Mouse (Mus musculus) G1E (cell line): ENCODE results near the gene Stk36. TPM values are rescaled to one million over a fixed set of nuclear protein-coding genes. Genes with fewer than 3 reads are reported as not detected.

Source experiments
- ATAC-seq: 2 replicates; pipeline ENCODE4 v1.8.0; 2016; ENCODE audit warnings: mild to moderate bottlenecking; ENCODE audit not compliant: insufficient number of reproducible peaks, poor library complexity, low FRiP score, severe bottlenecking; ENCODE audit errors: extremely low read depth
- DNase-seq: peaks from one replicate; pipeline ENCODE4 v3.0.0; 2012; ENCODE audit warnings: low spot score
- H3K27me3 ChIP-seq: 2 replicates; pipeline ENCODE4 v1.6.1; 2012; ENCODE audit warnings: mild to moderate bottlenecking, low read length, inconsistent platforms; ENCODE audit not compliant: insufficient read depth
- H3K36me3 ChIP-seq: replicated peaks from 2 replicates; pipeline ENCODE3; 2012; ENCODE audit warnings: mild to moderate bottlenecking, inconsistent platforms
- H3K4me1 ChIP-seq: 2 replicates; pipeline ENCODE4 v1.6.1; 2012; ENCODE audit warnings: low read depth, low read length, inconsistent platforms, mixed read lengths; ENCODE audit not compliant: insufficient read depth
- H3K4me3 ChIP-seq: 2 replicates; pipeline ENCODE4 v1.5.1; 2012; ENCODE audit warnings: low read depth, mild to moderate bottlenecking, inconsistent platforms, low read length, moderate library complexity, mixed read lengths
- H3K9me3 ChIP-seq: replicated peaks from 2 replicates; pipeline ENCODE4 v1.6.1; 2012; ENCODE audit warnings: inconsistent platforms
- CTCF ChIP-seq: IDR thresholded peaks from 2 replicates; pipeline ENCODE4 v1.5.1; 2012; ENCODE audit warnings: low read depth, low read length, inconsistent platforms, mixed read lengths
- GATA1 ChIP-seq: IDR thresholded peaks from 2 replicates; pipeline ENCODE4 v1.6.1; 2012; ENCODE audit warnings: borderline replicate concordance, low read length, inconsistent platforms, mixed read lengths
- GATA2 ChIP-seq: IDR thresholded peaks from 2 replicates; pipeline ENCODE4 v1.6.1; 2012; ENCODE audit warnings: low read depth, low read length, inconsistent platforms, borderline replicate concordance
- POLR2AphosphoS5 ChIP-seq: IDR thresholded peaks from 2 replicates; pipeline ENCODE4 v1.6.1; 2012; ENCODE audit warnings: low read depth, low read length, inconsistent platforms; ENCODE audit not compliant: insufficient replicate concordance
- TAL1 ChIP-seq: conservative IDR thresholded peaks from 2 replicates; pipeline ENCODE4 v1.6.1; 2012; ENCODE audit warnings: low read depth, low read length, inconsistent platforms, mixed read lengths
- polyA plus RNA-seq: library from polyadenylated mRNA; stranded (reverse); fragments of >175 nt; gene quantifications from 2 replicates; pipeline ENCODE4 v1.2.3, GENCODE M21; 2012
- total RNA-seq, 2 experiments: library from RNA; stranded (forward) in 1 of 2; stranded (reverse) in 1 of 2; fragments of 200-1000 nt in 1 of 2; fragments of >200 nt in 1 of 2; fragmentation: Nextera tagmentation in 1 of 2; gene quantifications; 2 replicates each; pipeline ENCODE4 v1.2.3; 2014 to 2017

The Stk36 gene
- total and polyA plus RNA-seq, 3 experiments = 0.88 to 5.6 (median 1.6) TPM

DNA sequence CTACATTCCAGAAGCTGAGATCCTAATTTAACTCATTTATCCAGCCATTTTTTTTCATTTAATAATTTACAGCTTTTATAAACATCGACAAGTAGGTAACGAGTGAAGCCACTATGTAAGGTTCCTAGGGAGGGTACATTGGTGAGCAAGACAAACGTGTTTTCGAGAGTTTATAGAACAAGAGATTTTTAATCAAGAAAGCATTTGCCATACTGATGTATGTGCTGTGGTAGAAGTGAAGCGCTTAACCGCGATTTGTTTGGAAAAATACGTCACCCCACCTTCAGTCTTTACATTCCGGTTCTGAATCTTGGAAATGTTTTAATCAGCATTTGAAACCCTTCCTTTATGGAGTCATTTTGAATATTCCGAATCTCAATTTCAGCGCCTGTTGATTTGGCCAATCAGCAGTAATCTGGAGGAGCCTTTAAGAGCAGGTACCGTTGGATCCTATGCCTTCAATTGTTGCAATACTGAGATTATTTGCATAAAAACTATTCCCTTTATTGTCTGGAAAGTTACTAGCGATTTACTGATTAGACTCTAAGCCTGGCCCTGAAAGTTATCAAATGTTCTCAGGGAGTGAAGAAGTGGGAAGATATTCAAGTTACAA, 61.1 kb downstream of the Stk36 start:
- peaks cover 41% of the 10 kb centered on the region for H3K4me1 ChIP-seq
- no peak for ATAC-seq
- no peaks in the 10 kb centered on the region for H3K27me3 ChIP-seq
- peaks cover 29% of the 10 kb centered on the region for H3K36me3 ChIP-seq
- peaks cover 2% of the 10 kb centered on the region; the same call in 1 of the 2 replicates for H3K9me3 ChIP-seq
- TF ChIP-seq GATA1 = no peak
- TF ChIP-seq GATA2 = no peak
- no peak for TF ChIP-seq CTCF
- TF ChIP-seq POLR2AphosphoS5 = no peak
- TF ChIP-seq TAL1 = no peak
- DNase-seq = no peak
- H3K4me3 ChIP-seq = peak overlapping the region; percentile 99

DNA sequence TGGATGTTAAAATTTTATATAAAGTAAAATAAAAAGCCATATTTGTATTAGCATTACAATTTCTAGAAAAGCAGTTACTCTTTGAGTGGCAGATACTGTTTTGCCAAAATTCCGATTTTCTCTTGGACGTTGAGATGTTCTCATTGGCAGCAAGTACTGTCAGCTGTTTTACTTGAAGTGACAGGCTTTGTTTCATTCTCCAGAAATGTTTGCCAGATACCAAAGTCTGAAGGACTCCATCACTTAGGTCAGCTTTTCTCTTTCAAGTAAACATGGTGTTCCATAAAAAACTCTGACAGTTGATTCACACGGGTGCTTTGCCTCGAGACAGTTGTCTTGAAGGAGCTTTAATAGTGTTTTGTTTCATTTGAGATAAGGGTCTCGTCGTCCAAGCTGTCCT, 63.9 kb downstream of the Stk36 start:
- TF ChIP-seq TAL1 = no peak
- DNase-seq = no peak
- no peak for ATAC-seq
- peaks cover 49% of the 10 kb centered on the region for H3K36me3 ChIP-seq
- H3K4me1 ChIP-seq = peaks cover 49% of the 10 kb centered on the region
- H3K4me3 ChIP-seq = no peak overlapping the region
- peaks cover 2% of the 10 kb centered on the region; the same call in 1 of the 2 replicates for H3K9me3 ChIP-seq
- H3K27me3 ChIP-seq = no peaks in the 10 kb centered on the region

GRCm38 (mm10) chr1:74668371-74668770, 67.1 kb downstream of the Stk36 start:
- no peak for TF ChIP-seq TAL1
- Histone ChIP-seq H3K4me1 (peaks cover 46% of the 10 kb centered on the region), H3K27me3 (no peaks in the 10 kb centered on the region)

GRCm38 (mm10) chr1:74672731-74673130, 71.5 kb downstream of the Stk36 start:
- Histone ChIP-seq H3K4me1 (peaks cover 14% of the 10 kb centered on the region), H3K27me3 (no peaks in the 10 kb centered on the region), H3K9me3 (no peaks in the 10 kb centered on the region), H3K36me3 (peaks cover 72% of the 10 kb centered on the region), H3K4me3 (no peak overlapping the region)
- TF ChIP-seq CTCF (no peak), TAL1 (no peak), GATA1 (no peak), POLR2AphosphoS5 (no peak), GATA2 (no peak)
- no peak for ATAC-seq
- no peak for DNase-seq

More at GRCm38 (mm10) chr1:74668371-74668770, 67.1 kb downstream of the Stk36 start:
- no peak overlapping the region for H3K4me3 ChIP-seq
- DNase-seq (no peak), ATAC-seq (no peak)
- no peaks in the 10 kb centered on the region for H3K9me3 ChIP-seq
- H3K36me3 ChIP-seq = peaks cover 73% of the 10 kb centered on the region

DNA sequence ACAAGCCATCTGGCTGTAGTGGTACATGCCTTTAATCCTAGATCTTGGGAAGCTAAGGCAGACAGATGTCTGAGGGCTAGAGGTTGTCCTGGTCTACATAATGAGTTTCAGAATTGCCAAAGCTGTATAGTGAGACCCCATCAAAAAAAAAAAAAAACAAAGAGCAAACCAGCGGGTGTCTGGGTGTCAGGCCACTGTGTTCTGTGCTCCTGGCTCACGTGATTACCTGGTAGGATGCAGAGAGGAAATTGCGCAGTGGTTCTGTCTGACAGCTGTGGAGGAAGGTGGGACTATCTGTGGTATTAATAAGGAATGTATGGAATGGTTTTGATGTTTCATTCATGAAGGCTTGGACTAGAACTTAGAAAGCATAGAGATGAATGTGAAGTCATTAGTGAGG, 75.6 kb downstream of the Stk36 start:
- no peaks in the 10 kb centered on the region for H3K9me3 ChIP-seq
- peaks cover 81% of the 10 kb centered on the region for H3K36me3 ChIP-seq
- DNase-seq = no peak
- H3K27me3 ChIP-seq = no peaks in the 10 kb centered on the region
- no peak for TF ChIP-seq CTCF
- TF ChIP-seq POLR2AphosphoS5 = no peak
- no peak for TF ChIP-seq TAL1
- no peak for TF ChIP-seq GATA2
- no peak for TF ChIP-seq GATA1
- ATAC-seq = no peak
- H3K4me3 ChIP-seq = no peak overlapping the region
- peaks cover 10% of the 10 kb centered on the region for H3K4me1 ChIP-seq

GRCm38 (mm10) chr1:74677843-74678242, 76.6 kb downstream of the Stk36 start:
- peaks cover 3% of the 10 kb centered on the region for H3K4me1 ChIP-seq
- H3K36me3 ChIP-seq = peaks cover 80% of the 10 kb centered on the region
- TF ChIP-seq TAL1 (no peak), GATA1 (no peak), GATA2 (no peak), CTCF (no peak), POLR2AphosphoS5 (no peak)
- H3K4me3 ChIP-seq = no peak overlapping the region
- no peaks in the 10 kb centered on the region for H3K9me3 ChIP-seq
- DNase-seq (no peak), ATAC-seq (no peak)
- no peaks in the 10 kb centered on the region for H3K27me3 ChIP-seq

Other genes starting within 250 kb of the Stk36 start
- not detected in 2 replicates for gene Catip, start 239.3 kb upstream of the Stk36 start, total RNA-seq (2014; fragmentation: Nextera tagmentation)
- 0.27 TPM in 1 of 2 replicates, not detected in the other for gene Catip, start 239.3 kb upstream of the Stk36 start, total RNA-seq (2017)
- not detected in 2 replicates for gene Catip, start 239.3 kb upstream of the Stk36 start, polyA plus RNA-seq
- gene Slc11a1, start 226.2 kb upstream of the Stk36 start, total RNA-seq (2014; fragmentation: Nextera tagmentation) = not detected in 2 replicates
- gene Slc11a1, start 226.2 kb upstream of the Stk36 start, total RNA-seq (2017) = 0.23 and 0.60 TPM in 2 replicates
- not detected in 2 replicates for gene Slc11a1, start 226.2 kb upstream of the Stk36 start, polyA plus RNA-seq
- gene Ctdsp1, start 209.9 kb upstream of the Stk36 start, total RNA-seq (2014; fragmentation: Nextera tagmentation) = 154 and 171 TPM in 2 replicates
- 64.6 and 66.4 TPM in 2 replicates for gene Ctdsp1, start 209.9 kb upstream of the Stk36 start, total RNA-seq (2017)
- 272 and 321 TPM in 2 replicates for gene Ctdsp1, start 209.9 kb upstream of the Stk36 start, polyA plus RNA-seq
- gene Vil1, start 192.1 kb upstream of the Stk36 start, total RNA-seq (2014; fragmentation: Nextera tagmentation) = 0.29 and 0.68 TPM in 2 replicates
- gene Vil1, start 192.1 kb upstream of the Stk36 start, total RNA-seq (2017) = 0.29 and 1.1 TPM in 2 replicates
- gene Vil1, start 192.1 kb upstream of the Stk36 start, polyA plus RNA-seq = 0.11 and 0.35 TPM in 2 replicates
- gene Cnot9, start 95.4 kb upstream of the Stk36 start, total RNA-seq (2014; fragmentation: Nextera tagmentation) = 158 and 183 TPM in 2 replicates
- 87.5 and 89.6 TPM in 2 replicates for gene Cnot9, start 95.4 kb upstream of the Stk36 start, total RNA-seq (2017)
- gene Cnot9, start 95.4 kb upstream of the Stk36 start, polyA plus RNA-seq = 35.9 and 37.1 TPM in 2 replicates
- gene Plcd4, start 58.6 kb upstream of the Stk36 start, total RNA-seq (2014; fragmentation: Nextera tagmentation) = not detected in 2 replicates
- gene Plcd4, start 58.6 kb upstream of the Stk36 start, total RNA-seq (2017) = 0.35 and 0.60 TPM in 2 replicates
- 0.02 TPM in 1 of 2 replicates, not detected in the other for gene Plcd4, start 58.6 kb upstream of the Stk36 start, polyA plus RNA-seq
- 112 and 117 TPM in 2 replicates for gene Usp37, start 57.2 kb upstream of the Stk36 start, total RNA-seq (2014; fragmentation: Nextera tagmentation)
- gene Usp37, start 57.2 kb upstream of the Stk36 start, total RNA-seq (2017) = 72.2 and 89.3 TPM in 2 replicates
- 2.9 and 9.7 TPM in 2 replicates for gene Usp37, start 57.2 kb upstream of the Stk36 start, polyA plus RNA-seq
- gene Zfp142, start 13.2 kb upstream of the Stk36 start, total RNA-seq (2014; fragmentation: Nextera tagmentation) = 48.2 and 50.4 TPM in 2 replicates
- 11.4 and 13.1 TPM in 2 replicates for gene Zfp142, start 13.2 kb upstream of the Stk36 start, total RNA-seq (2017)
- gene Zfp142, start 13.2 kb upstream of the Stk36 start, polyA plus RNA-seq = 9.1 and 12.4 TPM in 2 replicates
- 36.5 and 45.8 TPM in 2 replicates for gene Bcs1l, start 13.2 kb upstream of the Stk36 start, total RNA-seq (2014; fragmentation: Nextera tagmentation)
- gene Bcs1l, start 13.2 kb upstream of the Stk36 start, total RNA-seq (2017) = 25.8 and 26.8 TPM in 2 replicates
- 3.6 and 4.8 TPM in 2 replicates for gene Bcs1l, start 13.2 kb upstream of the Stk36 start, polyA plus RNA-seq
- 35.2 and 57.4 TPM in 2 replicates for gene Rnf25, start within 50 bp of the Stk36 start, total RNA-seq (2014; fragmentation: Nextera tagmentation)
- 48.5 and 80.6 TPM in 2 replicates for gene Rnf25, start within 50 bp of the Stk36 start, total RNA-seq (2017)
- 23.1 and 24.1 TPM in 2 replicates for gene Rnf25, start within 50 bp of the Stk36 start, polyA plus RNA-seq
- 61.7 and 68.5 TPM in 2 replicates for gene Ttll4, start 60.3 kb downstream of the Stk36 start, total RNA-seq (2014; fragmentation: Nextera tagmentation)
- gene Ttll4, start 60.3 kb downstream of the Stk36 start, total RNA-seq (2017) = 44.4 and 46.0 TPM in 2 replicates
- gene Ttll4, start 60.3 kb downstream of the Stk36 start, polyA plus RNA-seq = 21.2 and 25.8 TPM in 2 replicates
- gene Cyp27a1, start 112.1 kb downstream of the Stk36 start, total RNA-seq (2014; fragmentation: Nextera tagmentation) = not detected in 2 replicates
- 0.55 TPM in 1 of 2 replicates, not detected in the other for gene Cyp27a1, start 112.1 kb downstream of the Stk36 start, total RNA-seq (2017)
- gene Cyp27a1, start 112.1 kb downstream of the Stk36 start, polyA plus RNA-seq = not detected in 2 replicates
- gene Prkag3, start 147.8 kb downstream of the Stk36 start, total RNA-seq (2014; fragmentation: Nextera tagmentation) = not detected in 2 replicates
- gene Prkag3, start 147.8 kb downstream of the Stk36 start, total RNA-seq (2017) = not detected in 2 replicates
- not detected in 2 replicates for gene Prkag3, start 147.8 kb downstream of the Stk36 start, polyA plus RNA-seq
- gene Wnt6, start 170.4 kb downstream of the Stk36 start, total RNA-seq (2014; fragmentation: Nextera tagmentation) = not detected in 2 replicates
- gene Wnt6, start 170.4 kb downstream of the Stk36 start, total RNA-seq (2017) = 0.17 TPM in 1 of 2 replicates, not detected in the other
- not detected in 2 replicates for gene Wnt6, start 170.4 kb downstream of the Stk36 start, polyA plus RNA-seq
- not detected in 2 replicates for gene Wnt10a, start 190.1 kb downstream of the Stk36 start, total RNA-seq (2014; fragmentation: Nextera tagmentation)
- 0.05 and 0.06 TPM in 2 replicates for gene Wnt10a, start 190.1 kb downstream of the Stk36 start, total RNA-seq (2017)
- not detected in 2 replicates for gene Wnt10a, start 190.1 kb downstream of the Stk36 start, polyA plus RNA-seq